Comparison of ENCODE assay signal across 26 mouse cellular contexts in genomic region chr4:47222146-47222545, GRCm38 (mm10). TPM values are rescaled to one million over a fixed set of nuclear protein-coding genes. Genes with fewer than 3 reads are reported as not detected.
"Had no signal": no experiment of that assay in that cellular context is flagged by ENCODE, and none has a peak within 500 bp of the region (broad histone marks: within the 10 kb centered on the region; RNA-seq: fewer than 3 reads in every experiment).

No protein-coding gene starts in this region.

- H3K36me3 ChIP-seq: heart, embryonic 13.5 days; heart, embryonic 15.5 days; hindbrain, embryonic 13.5 days; hindbrain, embryonic 15.5 days; kidney, embryonic 15.5 days; limb, embryonic 13.5 days; limb, embryonic 15.5 days; liver, embryonic 12.5 days had no signal

- H3K4me1 ChIP-seq: liver, embryonic 12.5 days had no signal

- H3K27me3 ChIP-seq: heart, embryonic 13.5 days; heart, embryonic 15.5 days; hindbrain, embryonic 13.5 days; hindbrain, embryonic 15.5 days; kidney, embryonic 15.5 days; limb, embryonic 13.5 days; limb, embryonic 15.5 days; liver, embryonic 12.5 days had no signal

- H3K4me3 ChIP-seq: heart, embryonic 13.5 days; heart, embryonic 15.5 days; hindbrain, embryonic 13.5 days; hindbrain, embryonic 15.5 days; kidney, embryonic 15.5 days; limb, embryonic 13.5 days; limb, embryonic 15.5 days; liver, embryonic 12.5 days had no signal

- H3K27ac ChIP-seq: heart, embryonic 13.5 days; heart, embryonic 15.5 days; hindbrain, embryonic 13.5 days; hindbrain, embryonic 15.5 days; hindbrain, postnatal 0 days; kidney, embryonic 15.5 days; kidney, postnatal 0 days; limb, embryonic 13.5 days; limb, embryonic 15.5 days; liver, embryonic 12.5 days; liver, embryonic 14.5 days had no signal

- H3K9ac ChIP-seq: heart, embryonic 13.5 days; heart, embryonic 15.5 days; hindbrain, embryonic 13.5 days; hindbrain, embryonic 15.5 days; kidney, embryonic 15.5 days; limb, embryonic 13.5 days; limb, embryonic 15.5 days; liver, embryonic 12.5 days; liver, embryonic 14.5 days had no signal

- DNase-seq: gastrocnemius, postnatal 14 days; gastrocnemius, postnatal 36 days; heart, adult 11 months; heart, postnatal 14 days; heart, postnatal 36 days; kidney, adult 11 months; kidney, adult 2 months; kidney, adult 9 months; kidney, postnatal 14 days; kidney, postnatal 36 days; layer of hippocampus, adult 9-11 months; layer of hippocampus, postnatal 36 days; left cerebral cortex, postnatal 4 days; lung, adult 18-20 months had no signal

RNA-seq across cellular contexts. Expression of gene Col15a1, which starts 14.2 kb away (rescaled TPM):
- total RNA-seq: hematopoietic stem cell, adult 5-6 weeks had no signal
